Mouse (Mus musculus) myocyte (in vitro differentiated cells): Measurements from ENCODE around the gene Cd7.

Experiments used
- POLR2A ChIP-seq: IDR thresholded peaks from one replicate; pipeline ENCODE4 v1.6.1; 2011; ENCODE audit warnings: low read depth, mild to moderate bottlenecking, control low read depth, moderate library complexity; ENCODE audit not compliant: insufficient read length
- POLR2AphosphoS2 ChIP-seq: IDR thresholded peaks from one replicate; pipeline ENCODE4 v1.6.1; 2011; ENCODE audit warnings: low read depth, control low read depth; ENCODE audit not compliant: insufficient read length
- REST ChIP-seq: IDR thresholded peaks from one replicate; pipeline ENCODE4 v1.6.1; 2011; ENCODE audit warnings: mild to moderate bottlenecking, control low read depth, moderate library complexity; ENCODE audit not compliant: insufficient read depth, insufficient read length

DNA sequence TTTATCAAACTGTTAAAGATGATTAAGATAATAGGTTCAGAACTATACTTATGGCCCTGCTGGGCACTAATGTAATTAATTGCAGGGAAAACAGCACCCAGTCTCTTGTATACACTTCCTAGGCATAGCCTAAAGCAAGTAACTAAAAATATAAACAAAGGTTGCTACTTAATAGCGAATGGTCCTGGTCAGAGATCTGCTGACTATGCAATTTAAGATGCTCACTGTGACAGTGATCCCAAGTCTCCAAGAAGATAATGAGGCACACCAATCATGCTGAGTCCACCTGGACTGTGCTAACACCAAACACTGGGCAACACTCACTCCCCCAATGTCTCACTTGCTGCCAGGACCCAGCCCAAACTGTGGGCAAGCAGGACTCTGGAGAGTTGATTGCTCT is 10.6 kb upstream of the Cd7 start:
- TF ChIP-seq POLR2A, result no peak
- TF ChIP-seq REST, result no peak
- TF ChIP-seq POLR2AphosphoS2, result no peak
